8 mouse cellular contexts compared by ENCODE assay signal in genomic region chr6:65042491-65043171, GRCm38 (mm10). TPM values are rescaled to one million over a fixed set of nuclear protein-coding genes. Genes with fewer than 3 reads are reported as not detected.
DNase-seq lines count a peak whose midpoint lies in the region; ATAC-seq and TF ChIP-seq lines count a peak whose summit lies in the region.

Gene Smarcad1, plus strand, starts transcription at chr6:65042583.

- DNase-seq in 3134 (ENCODE audit: extremely low read depth, insufficient read length, low spot score), result peak; percentile 93
- peak; percentile 91 to 93 for DNase-seq in adrenal gland, postnatal 36 days
- DNase-seq in heart, adult 18-20 months, result peak; percentile 93
- peak; percentile 95 for DNase-seq in kidney, adult 2 months
- peak; percentile 77 to 82 for DNase-seq in spleen, adult 2 months (ENCODE audit: low read depth in 1 of 2, low spot score in 2 of 2)

- H3K4me2 ChIP-seq in embryonic facial prominence, embryonic 13.5 days, result peak within 1 kb of the TSS; percentile 68
- peak within 1 kb of the TSS; percentile 76 for H3K4me2 ChIP-seq in limb, embryonic 12.5 days
- peak within 1 kb of the TSS; percentile 69 for H3K4me2 ChIP-seq in midbrain, embryonic 15.5 days

- peak within 1 kb of the TSS; percentile 97 for H3K27ac ChIP-seq in embryonic facial prominence, embryonic 13.5 days
- peak within 1 kb of the TSS; percentile 98 for H3K27ac ChIP-seq in kidney, adult 2 months (ENCODE audit: insufficient read depth, low read depth, low read length)
- peak within 1 kb of the TSS; percentile 97 for H3K27ac ChIP-seq in limb, embryonic 12.5 days
- H3K27ac ChIP-seq in midbrain, embryonic 15.5 days, result peak within 1 kb of the TSS; percentile 99
- peak within 1 kb of the TSS; percentile 95 for H3K27ac ChIP-seq in spleen, adult 2 months (ENCODE audit: insufficient read depth, low read length)

- no peak for TF ChIP-seq CTCF in kidney, adult 2 months (conservative IDR thresholded peaks at IDR 0.05; ENCODE audit: insufficient read depth, insufficient read length, low read depth, low read length)
- TF ChIP-seq CTCF in spleen, adult 2 months (IDR thresholded peaks at IDR 0.05; ENCODE audit: extremely low read depth, insufficient read depth, insufficient read length, insufficient replicate concordance), result no peak

- peak within 1 kb of the TSS; percentile 78 for H3K4me3 ChIP-seq in embryonic facial prominence, embryonic 13.5 days
- H3K4me3 ChIP-seq in kidney, adult 2 months (ENCODE audit: insufficient read depth, low read depth, low read length), result peak within 1 kb of the TSS; percentile 99
- H3K4me3 ChIP-seq in limb, embryonic 12.5 days (replicated peaks), result peak within 1 kb of the TSS; percentile 79
- H3K4me3 ChIP-seq in midbrain, embryonic 15.5 days, result peak within 1 kb of the TSS; percentile 83
- peak within 1 kb of the TSS; percentile 99 for H3K4me3 ChIP-seq in spleen, adult 2 months (ENCODE audit: extremely low read depth, insufficient read depth, insufficient read length)

- TF ChIP-seq POLR2A in kidney, adult 2 months (IDR thresholded peaks at IDR 0.05; ENCODE audit: low read depth, low read length), result peak; percentile 21
- TF ChIP-seq POLR2A in spleen, adult 2 months (IDR thresholded peaks at IDR 0.05; ENCODE audit: low read depth, low read length), result peak; percentile 19; the same call in 1 of the 2 replicates

- H3K9me3 ChIP-seq in embryonic facial prominence, embryonic 13.5 days, result no peaks in the 10 kb centered on the region
- no peaks in the 10 kb centered on the region for H3K9me3 ChIP-seq in limb, embryonic 12.5 days
- H3K9me3 ChIP-seq in midbrain, embryonic 15.5 days, result no peaks in the 10 kb centered on the region

- H3K9ac ChIP-seq in embryonic facial prominence, embryonic 13.5 days, result peak within 1 kb of the TSS; percentile 98
- H3K9ac ChIP-seq in limb, embryonic 12.5 days (replicated peaks), result peak within 1 kb of the TSS; percentile 97
- H3K9ac ChIP-seq in midbrain, embryonic 15.5 days, result peak within 1 kb of the TSS; percentile 95

- peaks cover 8% of the 10 kb centered on the region for H3K4me1 ChIP-seq in embryonic facial prominence, embryonic 13.5 days
- peaks cover 7% of the 10 kb centered on the region; the same call in 1 of the 2 replicates for H3K4me1 ChIP-seq in kidney, adult 2 months (ENCODE audit: control insufficient read depth, insufficient read depth, low read length)
- peaks cover 7% of the 10 kb centered on the region for H3K4me1 ChIP-seq in limb, embryonic 12.5 days (replicated peaks)
- H3K4me1 ChIP-seq in midbrain, embryonic 15.5 days, result peaks cover 15% of the 10 kb centered on the region
- no peaks in the 10 kb centered on the region; the same call in 1 of the 2 replicates for H3K4me1 ChIP-seq in spleen, adult 2 months (ENCODE audit: control insufficient read depth, insufficient read depth, insufficient read length)

- no peaks in the 10 kb centered on the region for H3K27me3 ChIP-seq in embryonic facial prominence, embryonic 13.5 days
- H3K27me3 ChIP-seq in kidney, adult 2 months (replicated peaks; ENCODE audit: control insufficient read depth, insufficient read depth, low read length), result no peaks in the 10 kb centered on the region
- no peaks in the 10 kb centered on the region for H3K27me3 ChIP-seq in limb, embryonic 12.5 days
- H3K27me3 ChIP-seq in midbrain, embryonic 15.5 days (replicated peaks), result no peaks in the 10 kb centered on the region
- H3K27me3 ChIP-seq in spleen, adult 2 months (ENCODE audit: control insufficient read depth, insufficient read depth, low read length), result no peaks in the 10 kb centered on the region

- H3K36me3 ChIP-seq in embryonic facial prominence, embryonic 13.5 days, result peaks cover 35% of the 10 kb centered on the region
- no peaks in the 10 kb centered on the region; the same call in 1 of the 2 replicates for H3K36me3 ChIP-seq in kidney, adult 2 months (ENCODE audit: control insufficient read depth, insufficient read depth, low read length)
- peaks cover 38% of the 10 kb centered on the region for H3K36me3 ChIP-seq in limb, embryonic 12.5 days
- peaks cover 27% of the 10 kb centered on the region for H3K36me3 ChIP-seq in midbrain, embryonic 15.5 days (replicated peaks)
- H3K36me3 ChIP-seq in spleen, adult 2 months (ENCODE audit: control insufficient read depth, insufficient read depth, low read length), result peaks cover 7% of the 10 kb centered on the region; the same call in 1 of the 2 replicates

- ATAC-seq in embryonic facial prominence, embryonic 13.5 days (ENCODE audit: insufficient number of reproducible peaks, insufficient read depth, low FRiP score, low TSS enrichment, low read depth), result peak; percentile 87
- peak; percentile 87 for ATAC-seq in limb, embryonic 12.5 days (ENCODE audit: insufficient number of reproducible peaks, insufficient read depth, low FRiP score, low TSS enrichment, low read depth)
- peak; percentile 97 for ATAC-seq in midbrain, embryonic 15.5 days (replicated peaks)

- WGBS in embryonic facial prominence, embryonic 13.5 days, result under 1% methylated on average over 74 of the region's 81 CpGs
- under 1% methylated on average over 81 of the region's 81 CpGs for WGBS in kidney, adult 2 months
- WGBS in limb, embryonic 12.5 days, result under 1% methylated on average over 81 of the region's 81 CpGs
- under 1% methylated on average over 81 of the region's 81 CpGs for WGBS in midbrain, embryonic 15.5 days
- under 1% methylated on average over 80 of the region's 81 CpGs for WGBS in spleen, adult 2 months

RNA-seq across cellular contexts. Expression of gene Smarcad1, which starts in this region (rescaled TPM):
- 10 to 100 TPM; 34.2 to 37.4 TPM for total RNA-seq in adrenal gland, postnatal 36 days (2021)
- 83.8 and 97.5 TPM in 2 replicates for polyA plus RNA-seq in embryonic facial prominence, embryonic 13.5 days (2015; fragmentation: Nextera tagmentation; extraction: Ambion mirVana)
- total RNA-seq in heart, adult 18-20 months (2021), result 10 to 100 TPM; 15.0 to 18.1 TPM
- 12.6 and 13.9 TPM in 2 replicates for polyA plus RNA-seq in kidney, adult 2 months (2012; rRNA removed)
- polyA plus RNA-seq in limb, embryonic 12.5 days (2016; fragmentation: Nextera tagmentation; extraction: Ambion mirVana), result 105 and 128 TPM in 2 replicates
- polyA plus RNA-seq in midbrain, embryonic 15.5 days (2015; fragmentation: Nextera tagmentation; extraction: Ambion mirVana), result 64.1 and 71.4 TPM in 2 replicates
- polyA plus RNA-seq in spleen, adult 2 months (2012; rRNA removed), result 6.0 and 7.1 TPM in 2 replicates

Comparison
In these comparisons a context has a peak if more than half of its experiments do, and no peak if none do; other contexts are left out.
1. Peak in every context shown above with its lines: DNase-seq, ATAC-seq, H3K4me3 ChIP-seq and H3K27ac ChIP-seq.